Mouse (Mus musculus): ENCODE measurements around the gene Gpr85. TPM values are rescaled to one million over a fixed set of nuclear protein-coding genes. Genes with fewer than 3 reads are reported as not detected.

Gpr85 gene
- total and polyA plus RNA-seq, 3 experiments: 0.20 to 0.59 (median 0.35) TPM

DNA sequence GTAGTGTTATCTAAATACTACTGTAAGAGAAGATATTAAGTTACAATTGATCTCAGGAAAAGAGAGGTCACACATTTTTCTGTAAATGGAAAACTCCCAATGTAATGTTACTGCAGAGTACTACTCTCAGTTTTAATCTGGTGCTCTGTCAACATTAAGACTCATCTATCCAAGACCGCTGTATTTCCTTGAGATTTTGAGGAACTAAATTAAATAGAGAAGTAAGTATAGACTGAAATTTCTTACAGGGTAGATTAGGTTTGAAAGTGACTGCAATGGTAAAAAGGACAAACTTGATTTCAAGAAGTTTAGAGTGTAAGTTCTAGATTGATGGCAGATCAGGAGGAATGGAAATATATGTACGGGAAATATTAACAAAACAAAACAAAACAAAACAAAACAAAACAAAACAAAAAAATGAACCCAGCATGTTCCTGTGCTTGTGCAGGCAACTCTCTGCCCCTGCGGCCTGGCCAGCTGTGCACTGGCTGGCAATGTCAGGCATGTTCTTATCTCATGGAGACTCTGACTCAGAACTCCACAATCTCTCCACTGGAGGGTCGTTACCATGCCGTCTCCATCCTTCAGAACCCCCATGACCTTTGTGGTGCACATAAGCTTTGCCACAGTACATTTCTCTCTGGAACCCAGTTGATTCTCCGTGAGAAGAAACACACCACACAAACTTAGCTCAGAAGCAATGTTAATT is 20.3 kb upstream of the Gpr85 start:
- Histone ChIP-seq H3K27me3 (replicated peaks) (no peaks in the 10 kb centered on the region), H3K9ac (ENCODE audit: insufficient read depth, low read depth) (no peak overlapping the region), H3K4me3 (replicated peaks in 1 of 3; ENCODE audit: low read depth in 2 of 3, low read length in 2 of 3, poor library complexity in 1 of 3) (no peak overlapping the region), H3K79me2 (replicated peaks; ENCODE audit: control insufficient read depth, extremely low read depth, insufficient read depth, poor library complexity, severe bottlenecking) (no peaks in the 10 kb centered on the region), H3K27ac (ENCODE audit: insufficient read depth, low read depth) (no peak overlapping the region), H3K9me3 (replicated peaks; ENCODE audit: low read length) (no peaks in the 10 kb centered on the region), H3K36me3 (replicated peaks in 1 of 2; ENCODE audit: control insufficient read depth in 1 of 2, insufficient read depth in 1 of 2, low read length in 1 of 2) (no peaks in the 10 kb centered on the region), H3K4me2 (ENCODE audit: insufficient read depth, low read depth, poor library complexity, severe bottlenecking) (no peak overlapping the region), H3K4me1 (ENCODE audit: control insufficient read depth in 1 of 2, insufficient read depth in 2 of 2) (no peaks in the 10 kb centered on the region)
- dilution Hi-C loops (cut with MboI; ENCODE audit: extremely low pct_ligation_motif_present, extremely low pct_unique_long_range_greater_than_20kb, low sequenced_read_pairs) (no loop called here), in situ Hi-C loops (cut with MboI; ENCODE audit: low pct_ligation_motif_present, low pct_unique_long_range_greater_than_20kb, low sequenced_read_pairs) (no loop called here)
- TF ChIP-seq UBTF (IDR thresholded peaks at IDR 0.05; ENCODE audit: low read depth, low read length) (no peak), KAT2A (IDR thresholded peaks at IDR 0.05; ENCODE audit: insufficient replicate concordance, low read length) (no peak), MAX (IDR thresholded peaks at IDR 0.05; ENCODE audit: low read length) (no peak), HCFC1 (IDR thresholded peaks at IDR 0.05; ENCODE audit: low read depth, low read length) (no peak), BHLHE40 (IDR thresholded peaks at IDR 0.05; ENCODE audit: low read depth, low read length) (no peak), EP300 (IDR thresholded peaks at IDR 0.05; ENCODE audit: low read length) (no peak), E2F4 (IDR thresholded peaks at IDR 0.05; ENCODE audit: insufficient replicate concordance, low read depth, low read length) (no peak), NRF1 (IDR thresholded peaks at IDR 0.05; ENCODE audit: low read depth, low read length) (no peak), MEF2A (IDR thresholded peaks at IDR 0.05; ENCODE audit: borderline replicate concordance, low read depth, low read length) (no peak), NELFE (IDR thresholded peaks at IDR 0.05; ENCODE audit: low read depth, low read length) (no peak), MXI1 (IDR thresholded peaks at IDR 0.05; ENCODE audit: low read depth, low read length) (no peak), IRF4 (IDR thresholded peaks at IDR 0.05; ENCODE audit: low read depth, low read length) (no peak), MYC (IDR thresholded peaks at IDR 0.05; ENCODE audit: low read depth, low read length) (no peak), PAX5 (IDR thresholded peaks at IDR 0.05; ENCODE audit: low read length) (no peak), ZC3H11A (IDR thresholded peaks at IDR 0.05; ENCODE audit: low read depth, low read length) (no peak), SIN3A (IDR thresholded peaks at IDR 0.05; ENCODE audit: low read length) (no peak)
- no peak for DNase-seq (ENCODE audit: extremely low read depth)

DNA sequence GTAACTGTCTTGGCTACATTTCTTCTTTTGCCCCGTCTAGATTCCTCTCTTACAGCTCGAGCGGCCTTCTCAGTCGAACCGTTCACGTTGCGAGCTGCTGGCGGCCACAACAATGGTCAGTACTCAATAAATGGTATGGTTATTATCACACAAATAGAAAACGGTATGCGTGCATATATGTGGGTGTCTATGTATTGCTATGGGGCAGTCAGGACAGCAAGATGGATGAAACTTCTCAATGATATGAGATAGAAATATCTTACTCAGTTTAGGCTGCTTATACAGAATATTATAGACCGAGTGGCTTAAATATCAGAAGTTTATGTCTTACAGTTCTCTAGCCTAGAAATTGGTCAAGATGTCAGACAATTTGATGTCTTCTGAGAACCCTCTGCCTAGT is 14.5 kb upstream of the Gpr85 start:
- Histone ChIP-seq H3K4me3 (replicated peaks in 1 of 3; ENCODE audit: low read depth in 2 of 3, low read length in 2 of 3, poor library complexity in 1 of 3) (no peak overlapping the region), H3K27ac (ENCODE audit: insufficient read depth, low read depth) (no peak overlapping the region), H3K27me3 (replicated peaks) (no peaks in the 10 kb centered on the region), H3K4me2 (ENCODE audit: insufficient read depth, low read depth, poor library complexity, severe bottlenecking) (no peak overlapping the region), H3K36me3 (replicated peaks in 1 of 2; ENCODE audit: control insufficient read depth in 1 of 2, insufficient read depth in 1 of 2, low read length in 1 of 2) (no peaks in the 10 kb centered on the region), H3K79me2 (replicated peaks; ENCODE audit: control insufficient read depth, extremely low read depth, insufficient read depth, poor library complexity, severe bottlenecking) (no peaks in the 10 kb centered on the region), H3K9me3 (replicated peaks; ENCODE audit: low read length) (no peaks in the 10 kb centered on the region), H3K4me1 (ENCODE audit: control insufficient read depth in 1 of 2, insufficient read depth in 2 of 2) (no peaks in the 10 kb centered on the region), H3K9ac (ENCODE audit: insufficient read depth, low read depth) (no peak overlapping the region)
- in situ Hi-C loops (cut with MboI; ENCODE audit: low pct_ligation_motif_present, low pct_unique_long_range_greater_than_20kb, low sequenced_read_pairs): no loop called here
- dilution Hi-C loops (cut with MboI; ENCODE audit: extremely low pct_ligation_motif_present, extremely low pct_unique_long_range_greater_than_20kb, low sequenced_read_pairs): no loop called here
- no peak for DNase-seq (ENCODE audit: extremely low read depth)
- TF ChIP-seq IRF4 (IDR thresholded peaks at IDR 0.05; ENCODE audit: low read depth, low read length) (no peak), GABPA (IDR thresholded peaks at IDR 0.05; ENCODE audit: insufficient replicate concordance, low read depth, low read length) (no peak), SMC3 (IDR thresholded peaks at IDR 0.05; ENCODE audit: low read depth, low read length) (no peak), ZC3H11A (IDR thresholded peaks at IDR 0.05; ENCODE audit: low read depth, low read length) (no peak), JUND (conservative IDR thresholded peaks at IDR 0.05; ENCODE audit: low read depth, low read length) (no peak), HCFC1 (IDR thresholded peaks at IDR 0.05; ENCODE audit: low read depth, low read length) (no peak), NELFE (IDR thresholded peaks at IDR 0.05; ENCODE audit: low read depth, low read length) (no peak), POLR2AphosphoS2 (IDR thresholded peaks at IDR 0.05; ENCODE audit: low read depth, low read length) (no peak), NRF1 (IDR thresholded peaks at IDR 0.05; ENCODE audit: low read depth, low read length) (no peak), UBTF (IDR thresholded peaks at IDR 0.05; ENCODE audit: low read depth, low read length) (no peak), ZNF384 (IDR thresholded peaks at IDR 0.05; ENCODE audit: low read depth, low read length) (no peak)
